Mouse (Mus musculus) Patski (cell line): ENCODE data around the gene Thsd7b. TPM values are rescaled to one million over a fixed set of nuclear protein-coding genes. Genes with fewer than 3 reads are reported as not detected.

Source experiments
- ATAC-seq: fragments of 100-300 bp; one replicate; pipeline ENCODE4 v1.8.0; 2021
- CTCF ChIA-PET: fragments of 350-600 bp; sonication (Branson Sonifier 250); formaldehyde crosslinking; loops from one replicate; lab custom pipeline; 2022; ENCODE audit warnings: inconsistent platforms; lab: Charles Lee
- POLR2A ChIA-PET: fragments of 350-600 bp; sonication (Branson Sonifier 250); formaldehyde crosslinking; loops from one replicate; lab custom pipeline; 2022; ENCODE audit warnings: antibody characterized with exemption, inconsistent platforms; lab: Charles Lee
- DNase-seq: peaks from one replicate; pipeline ENCODE4 v3.0.0-alpha.2; 2011; ENCODE audit warnings: low read depth, low spot score
- H3K27me3 ChIP-seq: fragments of 371-371 bp; one replicate; pipeline ENCODE4 v1.5.1; 2021
- CTCF ChIP-seq: fragments of 100-300 bp; IDR thresholded peaks from one replicate; pipeline ENCODE4 v1.5.1; 2021
- in situ Hi-C: fragments of 300-500 bp; cut with MboI; formaldehyde crosslinking; loops from 3 replicates; pipeline ENCODE4 v1.11.1; 2018; ENCODE audit warnings: low pct_unique_long_range_greater_than_20kb, mixed read lengths
- polyA plus RNA-seq: library from polyadenylated mRNA; unstranded; gene quantifications from one replicate; pipeline ENCODE4 v1.2.3, GENCODE M21; 2021

The Thsd7b gene
- polyA plus RNA-seq, 1 experiment from 2014 or later, result 0.18 TPM

DNA sequence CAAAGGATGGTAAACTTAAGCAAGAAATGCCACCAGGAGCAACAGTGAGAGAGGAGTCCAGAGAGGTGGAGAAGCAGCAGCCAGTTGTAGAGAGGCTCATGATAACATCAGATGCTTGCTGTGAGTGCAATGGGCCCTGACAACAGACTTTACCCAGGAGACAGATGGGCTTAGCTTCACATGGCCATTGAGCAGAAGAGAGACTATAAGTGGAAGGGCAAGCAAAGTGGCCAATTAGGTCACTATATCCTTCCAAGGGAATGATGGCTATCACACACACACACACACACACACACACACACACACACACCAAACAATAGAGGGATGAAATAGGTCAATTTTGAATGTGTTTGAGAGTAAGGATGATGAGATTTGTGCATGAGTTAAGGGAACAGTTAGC is 565.4 kb downstream of the Thsd7b start:
- DNase-seq (no peak), ATAC-seq (no peak)
- CTCF ChIA-PET, result no interaction called here
- POLR2A ChIA-PET, result no interaction called here
- peaks cover 16% of the 10 kb centered on the region for H3K27me3 ChIP-seq
- TF ChIP-seq CTCF, result no peak
- in situ Hi-C loops, result no loop called here

DNA sequence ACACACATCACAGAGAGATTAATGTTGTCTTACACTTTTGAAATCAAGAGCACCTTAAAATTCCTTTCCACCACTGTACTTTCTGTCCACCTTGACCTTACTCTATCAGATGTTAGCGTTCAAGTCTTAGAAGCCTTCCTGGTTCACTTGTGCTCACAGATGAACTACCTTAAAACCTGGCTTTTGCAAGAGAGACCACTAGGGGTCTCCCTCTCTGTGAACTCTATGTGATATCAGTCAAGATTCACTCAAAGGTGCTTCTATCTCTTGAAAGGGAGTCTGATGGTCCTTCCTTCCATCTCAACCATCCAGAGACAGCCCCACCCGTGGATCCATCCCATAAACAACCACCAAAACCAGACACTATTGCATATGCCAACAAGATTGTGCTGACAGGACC is 570.3 kb downstream of the Thsd7b start:
- ATAC-seq (no peak), DNase-seq (no peak)
- ChIA-PET POLR2A (no interaction called here), CTCF (interaction anchor here (1.0 kb wide), 1 partner anchor 10 kb away, joined by 3 read pairs; no protein-coding TSS in a partner anchor)
- in situ Hi-C loops, result no loop called here
- peaks cover 3% of the 10 kb centered on the region for H3K27me3 ChIP-seq
- peak; percentile 57 for TF ChIP-seq CTCF

DNA sequence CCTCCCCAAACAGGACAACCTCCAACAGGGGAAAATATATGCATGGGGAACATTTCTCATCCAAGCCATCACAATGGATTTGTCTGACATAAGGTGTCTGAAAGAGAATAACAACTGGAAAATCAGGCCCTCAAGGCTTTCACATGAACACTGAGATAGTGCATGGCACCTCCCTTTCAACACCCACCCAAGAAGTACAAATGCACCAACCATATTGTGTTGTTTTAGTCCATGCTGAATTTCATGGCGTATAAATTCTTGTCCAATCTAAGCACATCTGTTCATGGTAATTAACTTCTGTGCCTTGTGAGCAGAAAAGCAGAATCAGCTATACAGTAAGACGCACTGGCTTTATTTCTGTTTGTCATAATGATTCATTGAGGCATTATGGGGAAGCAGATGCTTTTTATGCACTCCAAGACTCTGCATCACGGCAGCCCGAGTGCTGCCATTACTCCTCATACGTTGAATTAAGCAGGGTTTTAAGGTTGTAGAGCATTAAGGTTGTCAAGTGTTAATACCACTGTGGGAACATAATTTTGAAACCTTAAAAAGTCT is 577.0 kb downstream of the Thsd7b start:
- DNase-seq (no peak), ATAC-seq (no peak)
- peaks cover 3% of the 10 kb centered on the region for H3K27me3 ChIP-seq
- ChIA-PET CTCF (no interaction called here), POLR2A (no interaction called here)
- no peak for TF ChIP-seq CTCF
- in situ Hi-C loops, result no loop called here

- ATAC-seq (no peak), DNase-seq (no peak)
- peaks cover 3% of the 10 kb centered on the region for H3K27me3 ChIP-seq
- in situ Hi-C loops, result no loop called here
- POLR2A ChIA-PET, result no interaction called here
- CTCF ChIA-PET, result no interaction called here
- no peak for TF ChIP-seq CTCF
These were observed 594.6 kb downstream of the Thsd7b start for GRCm38 (mm10) chr1:129867714-129868113.

DNA sequence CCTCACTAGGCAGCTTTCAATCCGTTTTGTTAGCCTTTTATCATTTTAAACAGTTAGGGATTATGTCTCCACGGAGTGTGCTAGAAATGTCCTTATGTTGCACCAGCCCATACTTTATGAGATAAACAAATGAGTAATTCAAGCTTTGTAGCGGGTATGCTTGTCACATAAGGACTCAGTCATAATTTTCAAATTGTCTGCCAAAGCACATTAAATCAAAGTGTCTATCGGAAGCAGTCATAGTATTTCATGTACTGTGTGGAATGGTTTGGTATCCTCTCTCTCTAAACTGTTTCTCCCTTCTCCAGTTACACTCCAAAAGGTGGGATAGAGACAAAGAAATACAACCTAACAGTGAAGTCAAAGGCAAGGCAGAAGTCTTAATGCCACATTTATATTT is 601.3 kb downstream of the Thsd7b start:
- peaks cover 12% of the 10 kb centered on the region for H3K27me3 ChIP-seq
- POLR2A ChIA-PET, result interaction anchor here (0.6 kb wide), 1 partner anchor 231 kb away, joined by 3 read pairs; no protein-coding TSS in a partner anchor
- ATAC-seq (no peak), DNase-seq (no peak)
- TF ChIP-seq CTCF, result no peak
- CTCF ChIA-PET, result no interaction called here
- in situ Hi-C loops, result no loop called here

DNA sequence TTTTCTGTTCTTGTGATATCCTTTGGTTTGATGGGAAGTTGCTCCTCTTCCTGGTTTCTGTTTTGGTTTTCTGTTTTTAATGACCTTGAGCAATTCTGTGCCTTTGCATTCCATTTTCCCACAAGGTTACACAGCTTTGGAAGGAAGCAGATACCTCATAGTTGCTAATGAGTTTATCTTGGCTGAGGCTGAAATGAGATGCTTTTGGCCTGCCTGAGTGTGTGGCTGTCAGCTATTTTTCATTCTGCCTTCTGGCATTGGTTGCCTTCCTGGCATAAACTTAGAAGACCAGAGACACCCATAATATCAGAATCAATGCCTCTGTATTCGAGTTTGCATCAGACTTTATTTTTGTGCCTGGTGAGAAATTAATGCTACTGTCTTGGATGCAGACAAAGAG is 614.8 kb downstream of the Thsd7b start:
- CTCF ChIA-PET, result no interaction called here
- no peak for TF ChIP-seq CTCF
- DNase-seq (no peak), ATAC-seq (peak; percentile 93)
- in situ Hi-C loops, result no loop called here
- POLR2A ChIA-PET, result no interaction called here
- H3K27me3 ChIP-seq, result no peaks in the 10 kb centered on the region

GRCm38 (mm10) chr1:129898121-129898520 is 625.0 kb downstream of the Thsd7b start:
- no peak for DNase-seq
- no peak for TF ChIP-seq CTCF
- CTCF ChIA-PET, result interaction anchor here (2.1 kb wide), 1 partner anchor 16 kb away, joined by 4 read pairs; no protein-coding TSS in a partner anchor
- POLR2A ChIA-PET, result no interaction called here
- in situ Hi-C loops, result no loop called here
- H3K27me3 ChIP-seq, result peaks cover 12% of the 10 kb centered on the region
- ATAC-seq, result no peak

- DNase-seq (no peak), ATAC-seq (no peak)
- peaks cover 19% of the 10 kb centered on the region for H3K27me3 ChIP-seq
- CTCF ChIA-PET, result no interaction called here
- in situ Hi-C loops, result no loop called here
- POLR2A ChIA-PET, result no interaction called here
- TF ChIP-seq CTCF, result no peak
These were observed 642.4 kb downstream of the Thsd7b start for GRCm38 (mm10) chr1:129915484-129915883.

DNA sequence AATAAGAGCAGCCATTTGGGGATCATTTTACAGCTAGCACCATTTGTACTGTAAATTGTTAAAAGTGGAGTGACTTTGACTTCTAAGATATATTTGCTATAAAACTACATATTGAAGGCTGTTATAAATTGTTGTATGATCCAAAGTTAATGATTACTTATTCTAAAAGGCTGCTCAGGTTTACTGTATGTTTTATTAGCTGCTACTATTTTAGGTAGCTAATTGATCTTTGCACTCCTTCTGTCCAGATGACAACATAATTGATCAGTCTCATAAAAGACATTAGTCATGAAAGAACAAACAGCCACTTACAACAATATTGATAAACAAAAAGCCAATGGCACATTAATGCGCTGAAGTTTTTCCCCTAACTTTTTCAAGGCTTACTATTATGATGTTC is 644.5 kb downstream of the Thsd7b start:
- in situ Hi-C loops, result no loop called here
- CTCF ChIA-PET, result no interaction called here
- peaks cover 13% of the 10 kb centered on the region for H3K27me3 ChIP-seq
- DNase-seq (no peak), ATAC-seq (no peak)
- TF ChIP-seq CTCF, result no peak
- POLR2A ChIA-PET, result no interaction called here

GRCm38 (mm10) chr1:129919385-129919784 is 646.3 kb downstream of the Thsd7b start:
- ATAC-seq (peak; percentile 60), DNase-seq (peak; percentile 22)
- in situ Hi-C loops, result no loop called here
- H3K27me3 ChIP-seq, result peaks cover 12% of the 10 kb centered on the region
- TF ChIP-seq CTCF, result peak; percentile 54
- POLR2A ChIA-PET, result interaction anchor here (0.6 kb wide), 1 partner anchor 233 kb away, joined by 3 read pairs; no protein-coding TSS in a partner anchor
- CTCF ChIA-PET, result no interaction called here

- ATAC-seq, result no peak
- TF ChIP-seq CTCF, result no peak
- ChIA-PET POLR2A (no interaction called here), CTCF (no interaction called here)
- no peaks in the 10 kb centered on the region for H3K27me3 ChIP-seq
- DNase-seq, result no peak
- in situ Hi-C loops, result no loop called here
These were observed 657.9 kb downstream of the Thsd7b start for GRCm38 (mm10) chr1:129931003-129931402.

DNA sequence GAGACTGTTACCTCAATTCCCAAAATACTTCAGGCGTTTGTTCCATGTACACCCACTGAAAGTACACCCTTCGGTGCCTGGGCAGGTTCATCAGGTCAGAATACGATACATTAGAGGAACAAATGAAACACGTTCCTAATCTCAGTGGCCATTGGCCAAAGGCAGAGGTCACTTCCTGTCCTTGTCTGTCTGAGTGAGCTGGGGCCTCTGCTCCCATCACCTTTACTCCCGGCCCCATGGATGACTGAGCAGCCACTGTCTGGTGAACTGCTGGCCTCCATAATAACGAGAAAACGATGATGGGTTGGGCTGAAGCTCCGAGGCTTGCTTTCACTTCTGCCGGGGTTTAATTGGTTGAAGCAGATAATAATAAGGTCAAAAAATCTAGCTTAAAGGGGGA is 670.0 kb downstream of the Thsd7b start:
- CTCF ChIA-PET, result interaction anchor here (1.2 to 1.4 kb wide), 2 partner anchors 8 to 10 kb away, joined by 3 to 5 read pairs; no protein-coding TSS in a partner anchor
- in situ Hi-C loops, result no loop called here
- no peak for ATAC-seq
- POLR2A ChIA-PET, result no interaction called here
- TF ChIP-seq CTCF, result no peak
- no peak for DNase-seq
- peaks cover 7% of the 10 kb centered on the region for H3K27me3 ChIP-seq
